Mouse (Mus musculus) C2C12 (cell line): ENCODE results near the gene Gm49318.

Source experiments
- CTCF ChIP-seq: IDR thresholded peaks from one replicate; pipeline ENCODE4 v1.5.1; 2011; ENCODE audit not compliant: control insufficient read depth, insufficient read depth, insufficient read length
- MAX ChIP-seq: IDR thresholded peaks from one replicate; pipeline ENCODE4 v1.6.1; 2011; ENCODE audit warnings: mild to moderate bottlenecking, control low read depth
- MYOG ChIP-seq: IDR thresholded peaks from one replicate; pipeline ENCODE4 v1.6.1; 2011; ENCODE audit not compliant: control insufficient read depth, insufficient read length; ENCODE audit errors: extremely low read depth
- USF1 ChIP-seq: IDR thresholded peaks from one replicate; pipeline ENCODE4 v1.6.1; 2011; ENCODE audit warnings: low read depth, mild to moderate bottlenecking, control low read depth, moderate library complexity

GRCm38 (mm10) chr9:22117754-22118456 lies 46.8 kb upstream of the Gm49318 start:
- TF ChIP-seq USF1 (no peak), CTCF (peak; percentile 7), MYOG (no peak), MAX (no peak)
